ENCODE assay signal across 11 mouse cellular contexts in genomic region chr7:28943451-28944180, GRCm38 (mm10). TPM values are rescaled to one million over a fixed set of nuclear protein-coding genes. Genes with fewer than 3 reads are reported as not detected.
DNase-seq lines count a peak whose midpoint lies in the region; ATAC-seq and TF ChIP-seq lines count a peak whose summit lies in the region.
"Had no signal": no experiment of that assay in that cellular context is flagged by ENCODE, and none has a peak within 500 bp of the region (broad histone marks: within the 10 kb centered on the region; RNA-seq: fewer than 3 reads in every experiment).

No protein-coding gene starts in this region.

- no peak overlapping the region for H3K9ac ChIP-seq in heart, embryonic 11.5 days (ENCODE audit: low read depth, low read length)
- no peak overlapping the region for H3K9ac ChIP-seq in hindbrain, postnatal 0 days (replicated peaks; ENCODE audit: low read length)
- no peak overlapping the region for H3K9ac ChIP-seq in stomach, postnatal 0 days (ENCODE audit: low read length)
- H3K9ac ChIP-seq: midbrain, embryonic 12.5 days had no signal

- peak overlapping the region; percentile 98 for H3K27ac ChIP-seq in heart, embryonic 11.5 days (ENCODE audit: low read depth, low read length)
- peak overlapping the region; percentile 17; the same call in 1 of the 2 replicates for H3K27ac ChIP-seq in spleen, adult 2 months (ENCODE audit: insufficient read depth, low read length)
- H3K27ac ChIP-seq in hindbrain, postnatal 0 days = peak overlapping the region; percentile 17
- peak overlapping the region; percentile 77 for H3K27ac ChIP-seq in stomach, postnatal 0 days (replicated peaks)

- H3K4me2 ChIP-seq in heart, embryonic 11.5 days = no peak overlapping the region
- no peak overlapping the region for H3K4me2 ChIP-seq in hindbrain, postnatal 0 days (ENCODE audit: low read depth, low read length)
- no peak overlapping the region for H3K4me2 ChIP-seq in stomach, postnatal 0 days (replicated peaks; ENCODE audit: low read depth)
- H3K4me2 ChIP-seq: midbrain, embryonic 12.5 days had no signal

- no peak overlapping the region for H3K4me3 ChIP-seq in heart, embryonic 11.5 days (ENCODE audit: low read depth, low read length)
- H3K4me3 ChIP-seq in spleen, adult 2 months (ENCODE audit: extremely low read depth, insufficient read depth, insufficient read length) = no peak overlapping the region
- H3K4me3 ChIP-seq in hindbrain, postnatal 0 days (ENCODE audit: low read length) = no peak overlapping the region
- H3K4me3 ChIP-seq in stomach, postnatal 0 days (ENCODE audit: low read depth, low read length) = no peak overlapping the region
- H3K4me3 ChIP-seq: midbrain, embryonic 12.5 days had no signal

- H3K36me3 ChIP-seq in heart, embryonic 11.5 days (ENCODE audit: control insufficient read depth, insufficient read depth, low read length) = no peaks in the 10 kb centered on the region
- peaks cover 5% of the 10 kb centered on the region; the same call in 1 of the 2 replicates for H3K36me3 ChIP-seq in spleen, adult 2 months (ENCODE audit: control insufficient read depth, insufficient read depth, low read length)
- H3K36me3 ChIP-seq in hindbrain, postnatal 0 days (ENCODE audit: insufficient read depth, low read length) = no peaks in the 10 kb centered on the region
- H3K36me3 ChIP-seq in stomach, postnatal 0 days (ENCODE audit: control insufficient read depth, insufficient read depth, low read length) = no peaks in the 10 kb centered on the region

- 54% methylated on average over 5 of the region's 5 CpGs for WGBS in heart, embryonic 11.5 days (ENCODE audit: insufficient replicate concordance)
- WGBS in spleen, adult 2 months = 50% methylated on average over 5 of the region's 5 CpGs
- WGBS in hindbrain, postnatal 0 days = 71% methylated on average over 5 of the region's 5 CpGs
- WGBS in stomach, postnatal 0 days = 34% methylated on average over 5 of the region's 5 CpGs

- ATAC-seq in heart, embryonic 11.5 days (replicated peaks; ENCODE audit: insufficient number of reproducible peaks, low FRiP score, low TSS enrichment) = no peak
- no peak for ATAC-seq in hindbrain, postnatal 0 days
- peak; percentile 16; the same call in 1 of the 2 replicates for ATAC-seq in stomach, postnatal 0 days (ENCODE audit: low FRiP score, low TSS enrichment)

- TF ChIP-seq CTCF in spleen, adult 2 months (IDR thresholded peaks at IDR 0.05; ENCODE audit: extremely low read depth, insufficient read depth, insufficient read length, insufficient replicate concordance) = no peak
- TF ChIP-seq CTCF in hindbrain, postnatal 0 days (IDR thresholded peaks at IDR 0.05; ENCODE audit: low read depth) = no peak
- TF ChIP-seq CTCF in stomach, postnatal 0 days (IDR thresholded peaks at IDR 0.05; ENCODE audit: low read depth) = no peak

- DNase-seq in heart, postnatal 36 days = no peak
- DNase-seq in spleen, adult 2 months (ENCODE audit: low read depth in 1 of 2, low spot score in 2 of 2) = no peak
- DNase-seq in spleen, postnatal 10 days (ENCODE audit: low spot score in 2 of 2) = no peak
- no peak for DNase-seq in hindbrain, postnatal 0 days (ENCODE audit: low spot score)
- no peak for DNase-seq in stomach, postnatal 0 days (ENCODE audit: low spot score)
- no peak for DNase-seq in left cerebral cortex, postnatal 36 days (ENCODE audit: low spot score in 2 of 2)
- DNase-seq in lung, postnatal 14 days = no peak
- DNase-seq: cerebellum, adult 18-20 months had no signal

- intact Hi-C loops in heart, postnatal 36 days (cut with DNase I) = loop anchor here (2.0 kb wide), 1 partner anchor 17 kb away; no protein-coding TSS in a partner anchor
- intact Hi-C loops in left cerebral cortex, postnatal 36 days (cut with DNase I) = no loop called here

- no peak for TF ChIP-seq EP300 in stomach, postnatal 0 days (optimal IDR thresholded peaks at IDR 0.05)

- no peaks in the 10 kb centered on the region for H3K27me3 ChIP-seq in heart, embryonic 11.5 days (ENCODE audit: control insufficient read depth, insufficient read depth, low read length)
- H3K27me3 ChIP-seq in spleen, adult 2 months (ENCODE audit: control insufficient read depth, insufficient read depth, low read length) = no peaks in the 10 kb centered on the region
- H3K27me3 ChIP-seq in hindbrain, postnatal 0 days (ENCODE audit: insufficient read depth, low read length) = no peaks in the 10 kb centered on the region
- no peaks in the 10 kb centered on the region for H3K27me3 ChIP-seq in stomach, postnatal 0 days (ENCODE audit: control insufficient read depth, insufficient read depth, low read length)
- H3K27me3 ChIP-seq: midbrain, embryonic 12.5 days had no signal

- H3K4me1 ChIP-seq in heart, embryonic 11.5 days (ENCODE audit: control insufficient read depth, insufficient read depth, low read length) = peaks cover 86% of the 10 kb centered on the region
- peaks cover 16% of the 10 kb centered on the region for H3K4me1 ChIP-seq in spleen, adult 2 months (ENCODE audit: control insufficient read depth, insufficient read depth, insufficient read length)
- H3K4me1 ChIP-seq in hindbrain, postnatal 0 days (ENCODE audit: insufficient read depth, low read length) = 0 out of 2 replicates have a peak, but pooled peaks cover 3% of the 10 kb centered on the region
- peaks cover 39% of the 10 kb centered on the region for H3K4me1 ChIP-seq in stomach, postnatal 0 days (replicated peaks; ENCODE audit: control insufficient read depth, insufficient read depth)

- H3K9me3 ChIP-seq in heart, embryonic 11.5 days (replicated peaks; ENCODE audit: control insufficient read depth, low read length) = no peaks in the 10 kb centered on the region
- H3K9me3 ChIP-seq in hindbrain, postnatal 0 days (ENCODE audit: low read length) = no peaks in the 10 kb centered on the region
- H3K9me3 ChIP-seq in stomach, postnatal 0 days (ENCODE audit: control insufficient read depth, low read length) = no peaks in the 10 kb centered on the region
- H3K9me3 ChIP-seq: G1E; midbrain, embryonic 12.5 days had no signal

- TF ChIP-seq POLR2A in spleen, adult 2 months (IDR thresholded peaks at IDR 0.05; ENCODE audit: low read depth, low read length) = no peak

RNA-seq across cellular contexts. Expression of gene Actn4, which starts 18.5 kb away (rescaled TPM):
- 227 and 262 TPM in 2 replicates for polyA plus RNA-seq in heart, embryonic 11.5 days (2014; fragmentation: Nextera tagmentation; extraction: Ambion mirVana)
- total RNA-seq in heart, postnatal 36 days (2021) = 10 to 100 TPM; 69.4 to 81.8 TPM
- polyA plus RNA-seq in spleen, adult 2 months (2012; rRNA removed) = 156 and 192 TPM in 2 replicates
- total RNA-seq in hindbrain, postnatal 0 days (2014; rRNA removed) = 81.3 and 85.7 TPM in 2 replicates
- polyA plus RNA-seq in hindbrain, postnatal 0 days (2015; fragmentation: Nextera tagmentation; extraction: Ambion mirVana) = 114 and 115 TPM in 2 replicates
- polyA plus RNA-seq in stomach, postnatal 0 days (2015; fragmentation: Nextera tagmentation; extraction: Ambion mirVana) = 216 and 227 TPM in 2 replicates
- total RNA-seq in left cerebral cortex, postnatal 36 days (2021) = 100 to 1,000 TPM; 180 to 203 TPM

RNA-seq across cellular contexts. Expression of gene Eif3k, which starts 38.0 kb away (rescaled TPM):
- 278 and 286 TPM in 2 replicates for polyA plus RNA-seq in heart, embryonic 11.5 days (2014; fragmentation: Nextera tagmentation; extraction: Ambion mirVana)
- total RNA-seq in heart, postnatal 36 days (2021) = 100 to 1,000 TPM; 159 to 163 TPM
- polyA plus RNA-seq in spleen, adult 2 months (2012; rRNA removed) = 218 and 234 TPM in 2 replicates
- 347 and 472 TPM in 2 replicates for total RNA-seq in hindbrain, postnatal 0 days (2014; rRNA removed)
- 309 TPM in 2 replicates for polyA plus RNA-seq in hindbrain, postnatal 0 days (2015; fragmentation: Nextera tagmentation; extraction: Ambion mirVana)
- polyA plus RNA-seq in stomach, postnatal 0 days (2015; fragmentation: Nextera tagmentation; extraction: Ambion mirVana) = 294 and 295 TPM in 2 replicates
- 100 to 1,000 TPM; 169 to 194 TPM for total RNA-seq in left cerebral cortex, postnatal 36 days (2021)

RNA-seq across cellular contexts. Expression of gene Map4k1, which starts 38.2 kb away (rescaled TPM):
- 6.8 and 6.9 TPM in 2 replicates for polyA plus RNA-seq in heart, embryonic 11.5 days (2014; fragmentation: Nextera tagmentation; extraction: Ambion mirVana)
- total RNA-seq in heart, postnatal 36 days (2021) = under 1 TPM; 0.61 to 0.81 TPM
- 174 and 236 TPM in 2 replicates for polyA plus RNA-seq in spleen, adult 2 months (2012; rRNA removed)
- 4.1 and 5.8 TPM in 2 replicates for total RNA-seq in hindbrain, postnatal 0 days (2014; rRNA removed)
- 12.5 and 15.0 TPM in 2 replicates for polyA plus RNA-seq in hindbrain, postnatal 0 days (2015; fragmentation: Nextera tagmentation; extraction: Ambion mirVana)
- 3.0 and 3.6 TPM in 2 replicates for polyA plus RNA-seq in stomach, postnatal 0 days (2015; fragmentation: Nextera tagmentation; extraction: Ambion mirVana)
- total RNA-seq in left cerebral cortex, postnatal 36 days (2021) = 1 to 10 TPM; 1.6 to 1.9 TPM

Comparison
In these comparisons a context has a peak if more than half of its experiments do, and no peak if none do; other contexts are left out.
1. H3K27ac ChIP-seq: peak in every context shown above with its lines; median percentile 98 in heart, embryonic 11.5 days; 77 in stomach, postnatal 0 days; 17 in spleen, adult 2 months; 17 in hindbrain, postnatal 0 days.
2. RNA of gene Map4k1, which starts 38.2 kb away (polyA plus RNA-seq): 174 to 236 TPM in spleen, adult 2 months; 12.5 to 15.0 TPM in hindbrain, postnatal 0 days, 6.8 to 6.9 TPM in heart, embryonic 11.5 days and 3.0 to 3.6 TPM in stomach, postnatal 0 days; every median in the first group is over 10 times any median in the second.